Mouse (Mus musculus): ENCODE measurements around the gene Dthd1. TPM values are rescaled to one million over a fixed set of nuclear protein-coding genes. Genes with fewer than 3 reads are reported as not detected.

The Dthd1 gene
- polyA plus RNA-seq (2012; rRNA removed) = not detected in 2 replicates

DNA sequence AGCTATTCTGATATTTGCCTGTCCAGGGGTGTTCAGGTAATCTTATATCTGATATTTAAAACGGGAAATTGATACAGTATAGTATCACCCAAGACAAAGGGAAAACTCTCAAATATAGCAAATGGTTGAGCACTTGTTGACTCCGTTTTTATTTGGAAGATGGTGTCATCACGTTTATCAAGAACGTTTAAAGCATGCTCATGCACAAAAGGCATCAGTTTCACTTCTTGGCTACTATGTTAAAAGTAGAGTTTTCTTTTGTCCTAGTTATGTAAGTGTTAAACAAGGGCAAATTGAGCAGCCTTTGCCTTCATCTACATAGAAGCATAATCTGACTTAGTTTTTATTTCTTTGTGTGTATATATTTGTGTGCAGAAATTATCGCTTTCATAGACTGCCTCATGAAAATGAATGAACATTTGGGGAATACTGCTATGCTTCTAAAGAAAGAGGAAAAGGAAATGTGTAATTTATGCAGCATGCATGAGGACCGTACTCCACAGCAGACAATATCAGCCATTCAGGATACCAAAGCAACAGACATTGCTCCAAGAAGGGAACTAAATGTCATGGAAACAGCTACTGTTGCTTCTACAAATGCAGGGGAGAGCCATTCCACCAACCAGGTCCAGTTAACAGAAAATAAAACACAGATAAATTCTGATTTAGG, at the start of gene Dthd1:
TSS of gene Dthd1 (plus strand) at position 422 of the 670 bp plus-strand sequence.

DNA sequence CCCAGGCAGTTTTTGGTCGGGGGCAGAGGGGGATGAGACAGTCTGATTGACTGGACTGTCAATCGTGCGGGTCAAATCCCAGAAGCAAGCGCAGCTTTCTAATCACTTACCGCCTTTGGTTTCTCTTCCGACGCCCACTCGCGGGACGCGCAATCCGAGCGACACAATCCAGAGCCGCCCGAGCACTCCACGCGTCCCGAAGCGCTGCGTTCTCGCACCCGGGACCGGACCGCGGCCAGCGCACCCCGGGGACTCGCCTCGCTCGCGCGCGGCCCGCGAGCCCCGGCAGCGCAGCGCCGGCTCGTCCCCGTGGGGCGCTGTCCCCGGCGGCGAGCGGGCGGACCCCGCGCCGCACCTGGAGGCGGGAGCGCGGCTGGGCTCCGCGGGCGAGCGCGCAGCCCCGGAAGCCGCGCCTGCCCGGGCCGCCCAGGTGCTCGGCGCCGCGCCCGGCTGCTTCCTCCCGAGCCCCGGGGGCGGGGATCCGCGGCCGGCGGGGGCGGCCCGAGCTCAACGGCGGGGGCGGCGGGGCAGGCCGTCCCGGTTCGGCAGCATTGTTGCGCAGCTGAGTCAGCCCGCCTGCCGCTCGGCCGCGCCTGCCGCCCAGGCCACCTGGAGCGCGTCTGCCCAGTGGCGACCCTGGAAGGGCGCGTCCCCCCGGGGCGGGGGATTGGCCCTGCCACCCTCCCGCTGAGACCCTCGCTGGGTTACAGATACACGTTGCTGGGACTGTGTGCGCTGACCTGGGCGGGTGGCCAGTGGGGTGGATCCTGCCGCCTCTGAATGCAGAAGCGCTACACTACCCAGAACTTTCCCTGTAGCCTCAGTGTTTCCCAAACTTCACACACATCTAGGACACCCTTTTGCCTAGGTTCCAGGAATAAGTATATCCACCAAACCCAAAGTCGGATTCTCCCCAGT, 47.6 kb upstream of the Dthd1 start, which contains the start of gene Arap2:
TSS of gene Arap2 (minus strand) at position 376 of the 918 bp plus-strand sequence.

Other genes starting within 250 kb of the Dthd1 start
- 0.88 and 1.2 TPM in 2 replicates for gene Arap2, start 47.7 kb upstream of the Dthd1 start, polyA plus RNA-seq (2012; rRNA removed)